Mouse (Mus musculus) kidney, postnatal 10 days (tissue): ENCODE data around the gene Tceal9.

Experiments used
- DNase-seq: peaks from one replicate; pipeline ENCODE4 v3.0.0; 2021; ENCODE audit warnings: mixed read lengths

Gene Tceal9

GRCm38 (mm10) chrX:136274542-136274941 is 29.7 kb downstream of the Tceal9 start:
- DNase-seq: no peak

DNA sequence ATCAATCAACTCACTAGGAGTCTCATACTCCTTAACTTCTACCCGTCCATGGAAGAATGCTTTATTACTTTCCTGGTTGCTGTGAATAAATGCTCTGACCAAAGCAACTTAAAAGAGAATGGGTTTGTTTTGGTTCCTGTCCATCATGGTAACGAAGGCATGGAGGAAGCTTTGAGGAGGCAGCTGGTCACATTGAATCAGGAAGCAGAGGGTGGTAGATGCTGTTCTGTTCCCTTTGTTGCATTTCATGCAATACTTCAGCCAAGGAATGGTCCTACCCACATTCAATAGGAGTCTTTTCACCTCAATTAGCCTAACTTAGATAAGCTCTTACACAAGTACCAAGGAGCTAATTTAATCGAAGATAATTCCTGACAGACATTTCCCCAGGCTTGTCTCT is 30.5 kb downstream of the Tceal9 start:
- DNase-seq: no peak

- DNase-seq: no peak
Measured at GRCm38 (mm10) chrX:136277577-136277976, 32.7 kb downstream of the Tceal9 start.

DNA sequence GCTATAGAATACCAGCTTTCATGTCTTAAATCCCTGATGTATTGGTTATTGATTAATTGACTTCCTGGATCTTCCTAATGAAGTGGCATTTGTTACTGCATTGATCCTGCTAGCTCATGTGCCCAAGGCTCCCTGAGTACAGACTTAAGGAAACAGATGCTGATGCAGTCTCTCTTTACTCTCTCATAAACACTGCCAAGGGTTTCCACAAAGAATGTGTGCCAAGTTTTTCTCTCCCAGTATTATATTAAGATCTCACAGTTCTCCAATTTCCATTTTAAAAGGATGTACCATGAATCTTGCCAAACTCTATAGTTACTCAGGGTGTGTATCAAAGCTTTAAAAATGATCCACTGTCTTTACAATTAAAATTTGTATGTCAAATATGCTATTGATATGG is 33.5 kb downstream of the Tceal9 start:
- DNase-seq: no peak

- no peak for DNase-seq
Measured at GRCm38 (mm10) chrX:136279410-136279809, 34.5 kb downstream of the Tceal9 start.

- DNase-seq: peak; percentile 10
Measured at GRCm38 (mm10) chrX:136290817-136291281, 46.0 kb downstream of the Tceal9 start.
